Mouse (Mus musculus) spleen, adult 10 weeks (tissue): ENCODE results near the gene Fam187a. TPM values are rescaled to one million over a fixed set of nuclear protein-coding genes. Genes with fewer than 3 reads are reported as not detected.

Experiments used
- polyA plus RNA-seq: library from polyadenylated mRNA; stranded (reverse); fragments of 350-450 nt; fragmentation: Illumina TruSeq; extraction: RNeasy Lipid Tissue Mini Kit (QIAGEN cat#74804); gene quantifications from one replicate; pipeline ENCODE4 v1.2.3, GENCODE M21; 2015; ENCODE audit warnings: low replicate concordance; ENCODE audit not compliant: insufficient read depth

Gene Fam187a
- not detected for polyA plus RNA-seq

DNA sequence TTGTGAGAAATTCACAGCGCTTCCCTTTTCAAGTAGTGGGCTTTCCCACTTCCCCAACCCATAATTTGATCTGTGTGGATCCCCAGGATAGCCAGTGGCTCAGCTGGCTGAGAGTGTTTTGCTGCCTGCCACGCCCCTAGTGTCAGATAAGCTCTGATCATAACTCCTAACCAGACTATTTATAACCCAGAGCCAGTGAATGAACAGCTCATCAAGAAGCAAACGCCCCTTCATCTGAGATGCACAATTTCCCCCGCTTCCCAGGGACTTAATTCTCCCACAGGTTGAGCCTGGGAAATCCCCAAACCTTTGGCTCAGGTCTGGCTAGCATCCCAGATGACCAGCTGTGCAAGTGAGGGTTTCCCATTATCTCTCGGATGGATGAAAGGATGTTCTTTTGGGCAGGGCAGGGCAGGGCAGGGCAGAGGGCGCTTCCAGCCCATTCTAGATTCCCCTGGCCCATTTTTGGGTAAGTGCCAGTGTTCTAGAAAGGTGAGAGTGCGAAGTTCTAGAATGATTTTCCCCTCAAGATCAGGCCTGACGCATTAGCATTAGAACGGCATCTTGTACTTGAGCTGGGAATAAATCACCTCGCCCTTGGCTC lies at the start of gene Fam187a:
Gene Fam187a (plus strand): TSS at position 554 of the 604 bp plus-strand sequence.

DNA sequence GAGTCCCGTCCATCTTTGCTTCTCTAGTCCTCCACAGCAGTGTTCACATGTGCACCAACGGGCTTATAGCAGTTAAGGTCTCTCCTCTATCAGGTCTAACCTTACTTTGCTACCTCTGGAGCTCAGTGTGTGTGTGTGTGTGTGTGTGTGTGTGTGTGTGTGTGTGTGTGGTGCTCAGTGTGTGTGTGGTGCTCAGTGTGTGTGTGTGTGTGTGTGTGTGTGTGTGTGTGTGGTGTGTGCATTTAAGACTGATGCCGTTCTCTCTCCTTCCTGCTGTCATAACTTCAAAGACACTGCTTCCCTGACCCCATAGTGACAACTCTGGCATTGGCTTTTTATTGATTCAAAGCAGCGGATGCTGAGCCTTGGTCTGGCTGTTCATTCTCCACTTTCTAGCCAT lies 49.4 kb upstream of the Fam187a start, which contains the start of gene Higd1b:
Gene Higd1b (plus strand): TSS at position 301 of the 400 bp plus-strand sequence.

DNA sequence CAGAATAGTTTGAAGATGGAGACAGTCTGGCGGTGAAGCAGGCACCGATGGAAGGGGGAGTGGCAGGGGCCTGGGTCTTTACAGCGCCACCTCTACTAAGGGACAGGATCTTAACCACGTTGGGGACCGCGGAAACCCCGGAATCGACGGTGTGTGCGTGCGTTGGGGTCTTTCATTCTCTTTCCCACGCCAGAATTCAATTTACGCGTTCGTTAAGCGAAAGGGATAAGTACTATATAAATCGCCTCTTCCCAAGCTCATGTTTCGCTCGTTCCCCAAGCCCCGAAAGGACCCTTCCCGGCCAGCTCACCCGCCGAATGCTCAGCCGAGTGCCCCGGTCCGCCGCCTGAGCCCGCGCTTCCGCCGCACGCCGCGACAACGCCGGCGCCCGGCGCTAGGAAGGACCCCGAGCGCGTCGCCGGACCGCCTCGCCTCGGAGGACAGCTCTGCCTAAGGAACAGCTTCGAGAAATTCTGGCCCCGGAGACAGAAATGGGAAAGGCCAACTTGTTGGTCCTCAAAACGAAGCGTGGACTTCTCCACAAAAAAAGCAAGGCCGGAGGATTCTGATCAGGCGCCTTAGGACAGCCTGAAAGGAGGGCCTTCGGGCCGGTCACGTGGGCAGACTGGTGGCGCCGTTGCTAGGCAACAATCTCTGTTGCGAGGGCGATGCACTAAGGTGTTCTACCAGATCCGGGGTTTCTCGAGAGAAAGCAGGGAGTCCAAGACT lies 4.2 kb upstream of the Fam187a start, which contains the start of the genes Eftud2 and Ccdc103:
Gene Eftud2 (minus strand): TSS at position 401 of the 729 bp plus-strand sequence.
Gene Ccdc103 (plus strand): TSS at position 620 of the 729 bp plus-strand sequence.

DNA sequence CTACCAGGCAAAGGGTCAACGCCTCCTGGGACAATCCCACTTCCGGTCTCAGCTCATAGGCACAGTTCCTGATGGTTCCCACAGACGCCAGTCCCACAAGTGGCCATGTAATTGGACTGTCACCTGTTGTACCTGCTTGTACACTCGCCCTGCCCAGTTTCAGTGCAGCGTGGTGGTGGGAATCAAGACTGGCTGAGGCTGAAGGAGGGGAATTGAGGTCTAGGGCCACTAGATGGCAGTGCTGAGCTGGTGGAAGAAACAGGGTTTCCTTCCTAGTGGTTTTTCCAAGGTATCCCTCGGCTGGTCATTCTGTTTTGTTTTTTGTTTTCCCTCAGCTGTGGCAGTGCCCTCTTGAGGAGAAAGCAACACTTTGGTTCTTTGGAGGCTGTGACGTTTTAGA lies 15.8 kb downstream of the Fam187a start, which contains the start of gene Gfap:
Gene Gfap (minus strand): TSS at position 150 of the 400 bp plus-strand sequence.

DNA sequence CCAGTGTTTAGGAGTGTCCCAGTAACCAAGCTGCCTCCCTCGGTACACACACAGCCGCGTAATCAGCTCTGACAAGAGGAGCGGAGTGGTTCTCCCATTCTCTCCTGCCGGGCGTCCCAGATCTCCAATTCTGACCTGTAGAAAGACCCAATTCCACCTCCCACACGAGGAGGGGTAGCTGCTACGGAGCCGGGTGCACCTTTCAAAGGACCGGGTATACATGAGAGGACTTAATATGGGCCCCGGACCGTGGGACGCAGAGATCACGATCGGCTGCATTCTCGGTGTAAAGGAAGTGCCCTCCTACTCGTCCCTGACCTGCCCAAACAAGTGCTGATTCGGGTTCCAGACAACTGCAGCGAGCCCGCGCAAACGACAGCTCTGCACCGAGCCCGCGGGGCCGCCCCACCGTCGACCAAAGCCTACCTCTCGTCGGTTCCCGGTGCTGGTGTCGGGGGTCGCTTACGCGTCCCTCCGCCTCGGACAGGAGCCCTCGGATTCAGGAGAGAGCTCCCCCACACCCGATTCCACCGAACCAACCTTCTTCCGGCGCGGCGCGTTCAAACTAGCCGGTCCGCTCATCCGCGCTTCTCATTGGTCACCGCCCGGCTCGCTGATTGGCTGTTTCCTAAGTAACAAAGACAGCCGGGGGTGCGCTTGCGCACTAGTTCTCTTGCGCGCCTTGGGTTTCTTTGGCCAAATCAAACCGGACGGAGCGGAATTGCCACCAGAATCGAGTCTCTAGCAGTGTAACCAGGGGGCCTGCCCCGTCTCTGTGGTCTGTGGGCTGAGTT lies 39.8 kb downstream of the Fam187a start, which contains the start of gene Kif18b:
Gene Kif18b (minus strand): TSS at position 568 of the 794 bp plus-strand sequence.

Other genes with a start within 250 kb of the Fam187a start
- not detected for gene Meioc, start 221.5 kb upstream of the Fam187a start, polyA plus RNA-seq
- 29.5 TPM for gene Ccdc43, start 187.4 kb upstream of the Fam187a start, polyA plus RNA-seq
- gene Adam11, start 123.7 kb upstream of the Fam187a start, polyA plus RNA-seq = 6.3 TPM
- 5.5 TPM for gene Gjc1, start 65.5 kb upstream of the Fam187a start, polyA plus RNA-seq
- not detected for gene Higd1b, start 49.3 kb upstream of the Fam187a start, polyA plus RNA-seq
- 82.0 TPM for gene Eftud2, start 4.2 kb upstream of the Fam187a start, polyA plus RNA-seq
- gene Ccdc103, start 4.0 kb upstream of the Fam187a start, polyA plus RNA-seq = not detected
- 0.83 TPM for gene Gfap, start 15.7 kb downstream of the Fam187a start, polyA plus RNA-seq
- 2.7 TPM for gene Kif18b, start 40.0 kb downstream of the Fam187a start, polyA plus RNA-seq
- gene C1ql1, start 61.5 kb downstream of the Fam187a start, polyA plus RNA-seq = not detected
- gene Nmt1, start 143.0 kb downstream of the Fam187a start, polyA plus RNA-seq = 48.5 TPM
- gene Dcakd, start 143.2 kb downstream of the Fam187a start, polyA plus RNA-seq = 14.3 TPM
- 0.93 TPM for gene Plcd3, start 216.5 kb downstream of the Fam187a start, polyA plus RNA-seq
- gene Acbd4, start 216.5 kb downstream of the Fam187a start, polyA plus RNA-seq = 17.7 TPM
- 16.5 TPM for gene Hexim1, start 231.1 kb downstream of the Fam187a start, polyA plus RNA-seq
- gene Hexim2, start 247.3 kb downstream of the Fam187a start, polyA plus RNA-seq = 0.75 TPM